Mouse (Mus musculus): Measurements from ENCODE around the gene Gm853.

- no peak for TF ChIP-seq CTCF (IDR thresholded peaks at IDR 0.05; ENCODE audit: borderline replicate concordance, insufficient read depth, low read length)
- no peak for TF ChIP-seq POLR2A (IDR thresholded peaks at IDR 0.05; ENCODE audit: low read depth, low read length)
Observed at GRCm38 (mm10) chr4:130189606-130190005, 32.6 kb downstream of the Gm853 start.
